Mouse (Mus musculus) heart, postnatal 0 days (tissue): ENCODE data around the gene Slc10a4.
"Not testable (repeated sequence)": the region's sequence is repeated elsewhere in the genome, so short reads cannot be mapped to it uniquely, and the experiment has no call there.

Experiments used
- CTCF ChIP-seq: IDR thresholded peaks from 2 replicates; pipeline ENCODE4 v1.5.1; 2016; ENCODE audit warnings: antibody characterized with exemption, control low read depth, low read depth
- EP300 ChIP-seq: IDR thresholded peaks from 2 replicates; pipeline ENCODE4 v1.6.1; 2016; ENCODE audit warnings: antibody characterized with exemption, low read depth

DNA sequence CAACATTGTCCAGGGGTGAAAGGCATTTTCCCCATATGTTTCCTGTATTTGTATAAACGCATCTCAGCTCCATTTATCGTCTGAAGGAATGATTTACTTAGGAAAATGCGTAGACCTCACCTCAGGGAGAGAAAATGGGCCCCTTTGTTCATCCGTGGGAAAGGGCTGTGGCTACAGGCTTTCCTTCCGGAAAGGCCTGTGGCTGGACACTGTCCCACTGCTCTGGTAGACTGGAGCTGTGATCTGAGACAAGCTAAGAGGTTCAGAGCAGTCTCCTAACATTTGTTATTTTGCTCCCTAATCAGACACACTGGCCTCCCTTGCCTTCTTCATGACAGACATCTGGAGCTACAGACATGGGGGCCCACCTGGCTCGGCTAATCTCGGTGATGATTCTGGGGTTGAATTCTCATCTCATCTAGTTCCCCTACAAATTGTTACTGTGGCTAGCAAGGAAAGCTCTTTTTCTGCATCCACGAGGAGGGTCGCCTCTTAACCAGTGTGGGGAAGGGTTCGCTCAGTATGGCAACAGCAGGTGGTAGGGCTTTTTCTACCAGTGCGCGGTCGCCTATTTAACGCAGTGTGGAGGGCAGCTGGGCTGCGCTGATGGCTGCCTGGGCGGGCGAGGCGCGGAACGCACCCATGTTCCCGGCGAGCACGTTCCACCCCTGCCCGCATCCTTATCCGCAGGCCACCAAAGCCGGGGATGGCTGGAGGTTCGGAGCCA, 6.4 kb downstream of the Slc10a4 start:
- not testable (repeated sequence) for TF ChIP-seq CTCF, EP300
